Mouse (Mus musculus) kidney, adult 9 months (tissue): Measurements from ENCODE around the gene Ntm.

Experiments
- DNase-seq: peaks from one replicate; pipeline ENCODE4 v3.0.0; 2022

Ntm gene

GRCm38 (mm10) chr9:29209243-29209642 lies 753.7 kb downstream of the Ntm start:
- DNase-seq = no peak

DNA sequence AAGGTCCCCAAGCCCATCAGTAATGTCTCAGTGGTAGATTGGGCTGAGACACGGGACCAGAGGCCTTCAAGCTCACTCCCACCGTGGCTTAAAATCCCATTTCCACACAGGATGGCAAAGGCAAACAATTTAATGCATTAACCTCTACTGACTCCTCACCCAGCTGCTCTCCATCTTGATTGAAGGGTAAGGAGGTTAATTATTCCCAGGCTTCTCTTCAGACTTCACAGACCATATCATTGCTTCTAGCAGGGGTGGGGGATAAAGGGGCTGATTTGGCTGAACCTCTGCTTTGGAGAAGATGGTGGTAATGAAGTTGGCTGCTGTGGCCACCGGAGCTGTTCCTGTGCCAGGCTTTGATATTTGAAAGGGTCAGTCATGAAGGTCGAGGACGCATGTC lies 754.8 kb downstream of the Ntm start:
- DNase-seq = no peak

GRCm38 (mm10) chr9:29205680-29206079 lies 757.3 kb downstream of the Ntm start:
- DNase-seq = no peak

DNA sequence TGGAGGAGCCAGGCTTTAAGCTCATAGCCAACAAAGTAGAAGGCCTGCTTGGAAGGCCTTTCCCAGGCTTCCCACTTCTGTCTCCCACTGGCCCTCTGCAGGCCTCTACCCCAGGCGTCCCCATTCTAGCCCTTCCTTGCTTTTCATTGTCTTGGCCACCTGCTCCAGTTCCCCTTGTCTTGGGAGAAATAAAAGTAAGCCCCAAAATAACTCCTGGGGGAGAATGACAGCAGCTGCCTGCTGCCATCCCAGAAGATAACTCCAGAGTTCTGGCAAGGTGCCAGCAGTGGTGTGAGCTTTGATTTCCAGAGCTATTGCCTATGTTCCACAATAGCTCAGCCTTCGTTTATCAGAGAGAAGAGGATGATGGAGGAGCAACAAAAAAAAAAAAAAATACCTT lies 760.7 kb downstream of the Ntm start:
- DNase-seq = no peak

DNA sequence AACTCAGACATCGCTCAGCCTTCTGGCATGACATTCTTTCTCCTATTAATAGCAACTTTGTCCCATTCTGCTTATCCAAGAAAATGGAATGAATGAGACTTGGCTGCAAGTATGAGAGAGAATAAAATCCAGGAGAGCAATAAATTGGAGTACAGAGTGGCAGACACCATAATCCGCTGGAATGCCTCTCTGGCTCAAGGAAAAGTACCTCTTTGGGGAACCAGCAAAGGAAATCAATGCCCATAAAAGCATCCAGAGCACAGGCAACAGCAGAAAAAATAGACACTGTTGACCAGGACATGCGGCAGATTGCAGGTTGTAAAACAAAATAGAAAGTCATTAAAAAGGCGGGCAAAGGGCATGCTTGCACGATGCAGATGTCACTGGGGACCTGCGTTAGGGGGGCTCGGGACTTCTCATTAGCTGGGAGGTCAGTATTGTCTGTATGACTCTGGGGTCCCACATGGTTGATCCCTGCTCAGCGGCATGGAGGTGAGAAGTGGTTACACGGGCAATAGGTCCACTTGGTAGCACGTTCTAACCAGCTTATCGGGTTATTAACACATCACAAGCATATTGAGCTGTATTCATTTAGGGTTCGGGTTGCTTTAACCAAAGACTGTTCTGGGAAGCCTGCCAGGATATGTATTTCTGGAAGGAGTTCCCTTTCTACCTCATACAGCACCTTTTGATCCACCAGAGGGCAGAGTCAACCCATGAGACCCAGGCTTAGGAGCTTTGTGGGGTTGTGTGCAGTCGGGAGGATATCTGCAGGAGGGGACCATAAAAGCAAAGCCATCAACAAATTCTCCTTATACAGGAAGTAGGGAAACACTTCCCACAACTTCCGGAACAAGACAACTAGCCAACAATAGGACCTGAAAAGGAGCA lies 761.5 kb downstream of the Ntm start:
- DNase-seq = peak; percentile 52

DNA sequence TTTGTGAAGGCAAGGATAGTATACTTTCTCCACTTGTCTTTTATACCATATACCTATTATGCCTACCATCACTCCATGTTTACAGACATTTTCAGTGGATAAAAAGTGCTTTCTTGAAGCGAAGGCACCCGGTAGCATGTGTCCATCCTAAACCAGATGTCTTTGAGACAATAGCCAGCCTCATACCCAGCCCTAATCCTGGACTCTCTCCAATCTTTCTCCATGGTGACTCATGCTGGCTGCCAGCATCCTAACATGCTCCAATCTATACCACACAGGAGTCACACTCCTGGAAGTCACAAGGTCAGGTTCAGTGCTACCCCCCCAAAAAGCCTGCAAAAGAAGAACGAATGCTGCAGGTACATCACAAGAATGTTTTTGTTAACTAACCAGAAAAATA lies 765.9 kb downstream of the Ntm start:
- no peak for DNase-seq

GRCm38 (mm10) chr9:29194265-29194664 lies 768.7 kb downstream of the Ntm start:
- no peak for DNase-seq

DNA sequence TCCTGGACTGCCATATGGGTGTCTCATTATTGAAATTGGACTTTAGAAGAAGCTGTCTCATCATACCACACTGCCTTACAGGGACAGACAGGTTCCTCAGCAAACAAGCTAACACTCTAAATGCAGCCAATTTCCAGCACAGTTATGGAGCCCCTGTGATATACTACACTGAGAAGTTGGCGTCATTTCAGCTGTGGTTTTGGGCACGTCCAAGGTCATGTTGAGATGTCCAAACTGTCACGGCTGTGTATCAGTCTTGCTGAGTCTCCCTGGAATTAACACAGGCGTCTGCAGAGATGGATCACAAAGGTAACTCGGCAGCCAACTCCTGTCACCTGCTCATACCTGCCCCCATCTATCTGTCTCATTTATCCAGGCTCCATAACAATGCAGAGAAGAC lies 779.9 kb downstream of the Ntm start:
- no peak for DNase-seq

- peak; percentile 48 for DNase-seq
Observed at GRCm38 (mm10) chr9:29181661-29182060, 781.3 kb downstream of the Ntm start.

DNA sequence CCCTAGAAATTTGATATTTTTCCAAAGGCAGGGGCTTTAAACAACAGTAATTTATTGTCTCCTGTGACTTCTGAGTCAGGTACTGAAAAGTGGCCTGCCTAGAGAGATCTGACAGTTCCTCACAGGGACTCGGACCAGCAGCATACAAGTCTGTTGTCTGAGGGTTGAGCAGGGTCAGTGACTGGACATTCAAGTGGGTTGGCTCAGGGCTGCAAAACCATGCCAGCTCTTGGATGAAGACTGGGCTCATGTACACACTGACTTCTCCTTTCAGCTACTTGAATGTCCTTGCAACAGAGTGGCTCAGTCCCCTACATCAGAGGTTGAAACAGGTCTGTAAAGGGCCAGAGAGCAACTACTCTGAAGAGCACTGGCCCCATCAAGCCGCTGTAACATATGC lies 797.2 kb downstream of the Ntm start:
- no peak for DNase-seq

GRCm38 (mm10) chr9:29161059-29161642 lies 801.8 kb downstream of the Ntm start:
- DNase-seq = no peak

DNA sequence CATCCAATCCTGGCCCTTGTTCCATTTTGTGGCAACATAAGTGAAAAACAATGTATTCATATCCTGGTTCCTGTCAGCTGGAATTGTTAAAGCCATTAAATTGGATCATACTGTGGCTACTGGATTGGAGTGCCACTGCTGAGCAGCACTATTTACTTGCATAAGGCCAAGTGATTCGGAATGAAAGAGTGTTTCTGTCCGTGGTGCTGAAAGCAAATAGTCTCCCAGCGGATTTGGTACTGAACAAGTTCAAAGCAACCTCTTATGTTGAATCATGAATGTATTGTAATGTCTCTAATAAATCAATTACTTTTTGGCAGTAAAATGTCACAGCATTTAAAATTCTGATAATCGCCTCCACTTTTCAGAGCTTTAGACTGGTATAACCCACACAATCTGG lies 817.0 kb downstream of the Ntm start:
- peak; percentile 58 for DNase-seq

GRCm38 (mm10) chr9:29136039-29136438 lies 826.9 kb downstream of the Ntm start:
- no peak for DNase-seq

DNA sequence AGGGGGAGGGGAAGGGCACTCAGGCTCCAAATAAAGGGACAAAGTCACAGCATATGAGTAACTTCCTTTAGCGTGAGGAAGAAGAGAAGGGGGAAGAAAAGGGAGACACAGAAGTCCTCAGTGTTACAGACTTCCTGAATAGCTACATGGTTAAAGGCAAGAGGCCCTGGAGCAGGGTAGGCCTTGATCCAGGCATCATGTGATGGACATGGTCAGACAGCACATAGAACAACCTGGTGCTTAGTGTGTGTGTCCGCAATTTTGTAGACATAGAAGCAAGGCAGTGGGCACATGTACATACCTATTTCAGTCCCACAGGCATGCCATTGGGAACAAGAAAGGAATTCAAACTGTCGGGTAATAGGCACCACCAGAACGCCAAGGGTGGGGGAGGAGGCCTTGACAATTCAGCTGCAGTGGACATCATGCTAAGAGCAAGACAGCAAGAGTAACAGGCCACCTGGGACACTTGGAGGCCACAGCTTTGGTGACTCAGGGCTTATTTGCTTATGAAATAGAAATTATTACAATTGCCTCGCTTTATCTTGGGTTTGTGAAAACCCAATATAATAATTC lies 832.1 kb downstream of the Ntm start:
- DNase-seq = no peak

GRCm38 (mm10) chr9:29130316-29130715 lies 832.6 kb downstream of the Ntm start:
- no peak for DNase-seq

DNA sequence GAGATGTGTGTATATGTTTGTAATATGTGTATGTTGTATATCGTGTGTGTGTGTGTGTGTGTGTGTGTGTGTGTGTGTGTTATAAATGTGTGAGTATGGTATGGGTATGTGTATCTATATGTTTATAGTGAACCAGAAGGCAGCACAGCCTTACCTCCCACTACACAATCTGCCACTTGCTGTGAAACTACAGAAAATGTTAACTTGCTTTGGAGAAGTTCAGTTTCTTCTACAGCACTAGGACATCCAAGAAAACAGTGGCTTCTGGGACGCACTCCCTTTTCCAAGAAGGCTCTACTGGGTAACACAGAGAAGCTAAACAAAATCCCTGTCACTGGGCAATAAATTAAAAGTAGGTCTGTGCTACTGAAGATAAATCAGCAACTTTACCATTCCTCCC lies 834.5 kb downstream of the Ntm start:
- no peak for DNase-seq

DNA sequence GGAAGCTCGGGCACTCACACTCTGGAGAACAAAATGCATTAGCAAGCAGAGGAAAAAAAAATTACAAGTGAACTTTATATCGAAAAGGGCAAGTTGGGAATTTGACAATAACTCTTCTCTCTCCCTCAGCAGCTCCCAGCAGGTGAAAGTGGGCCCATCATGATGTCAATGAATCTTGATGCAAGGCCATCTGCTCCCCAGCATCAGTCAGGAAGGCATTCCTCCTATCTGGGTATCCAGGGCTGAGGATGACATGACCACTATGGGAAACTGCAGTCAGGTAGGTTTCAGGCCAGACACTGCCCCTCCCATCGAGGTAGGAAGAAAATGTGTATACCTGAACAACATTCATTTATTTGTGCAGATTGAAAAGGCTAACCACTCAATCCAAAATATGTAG lies 838.5 kb downstream of the Ntm start:
- no peak for DNase-seq

GRCm38 (mm10) chr9:29123828-29124227 lies 839.1 kb downstream of the Ntm start:
- peak; percentile 8 for DNase-seq

DNA sequence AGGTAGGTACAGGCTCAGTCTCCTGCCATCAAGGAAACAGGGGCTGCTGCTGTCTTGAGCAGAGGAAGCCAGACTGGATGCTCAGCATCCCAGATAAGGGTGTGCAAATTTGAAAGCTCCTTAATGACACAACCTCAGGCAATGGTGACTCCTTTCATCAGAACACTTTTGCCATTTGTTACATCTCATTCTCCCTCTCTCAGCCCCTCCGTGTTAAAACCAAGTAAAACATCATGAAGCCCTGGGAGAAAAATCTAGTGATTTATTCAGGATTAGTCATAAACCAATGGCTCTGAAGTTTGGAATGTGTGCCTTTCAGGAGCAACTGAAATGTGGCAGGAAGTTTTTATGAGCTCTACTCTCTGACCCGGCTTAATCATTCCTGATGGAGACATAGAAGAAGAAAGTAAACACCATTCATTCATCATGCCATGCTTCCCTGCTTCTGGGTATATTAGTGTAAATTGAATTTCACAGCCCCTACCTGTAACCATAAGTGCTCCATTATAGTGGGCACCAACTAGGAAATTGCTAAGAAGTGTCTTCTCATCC lies 845.3 kb downstream of the Ntm start:
- peak; percentile 31 for DNase-seq

- no peak for DNase-seq
Observed at GRCm38 (mm10) chr9:29115337-29115736, 847.6 kb downstream of the Ntm start.

GRCm38 (mm10) chr9:29106771-29107170 lies 856.2 kb downstream of the Ntm start:
- DNase-seq = no peak

GRCm38 (mm10) chr9:29104442-29104841 lies 858.5 kb downstream of the Ntm start:
- DNase-seq = no peak

- DNase-seq = no peak
Observed at GRCm38 (mm10) chr9:29103993-29104392, 858.9 kb downstream of the Ntm start.

- DNase-seq = no peak
Observed at GRCm38 (mm10) chr9:29100624-29101023, 862.3 kb downstream of the Ntm start.
